Mouse (Mus musculus) thymus, adult 2 months (tissue): ENCODE data around the gene 6030498E09Rik.

Experiments used
- CTCF ChIP-seq: fragments of 200-500 bp; IDR thresholded peaks from 2 replicates; pipeline ENCODE4 v1.5.1; 2012; ENCODE audit warnings: mild to moderate bottlenecking, control low read depth, low read length, moderate library complexity, borderline replicate concordance; ENCODE audit not compliant: control insufficient read depth, poor library complexity, insufficient read depth; ENCODE audit errors: extremely low read depth
- POLR2A ChIP-seq: fragments of 200-500 bp; IDR thresholded peaks from 2 replicates; pipeline ENCODE4 v1.6.1; 2012; ENCODE audit warnings: mild to moderate bottlenecking, low read length, control low read depth, moderate library complexity; ENCODE audit not compliant: control insufficient read depth, poor library complexity, insufficient read depth; ENCODE audit errors: extremely low read depth

DNA sequence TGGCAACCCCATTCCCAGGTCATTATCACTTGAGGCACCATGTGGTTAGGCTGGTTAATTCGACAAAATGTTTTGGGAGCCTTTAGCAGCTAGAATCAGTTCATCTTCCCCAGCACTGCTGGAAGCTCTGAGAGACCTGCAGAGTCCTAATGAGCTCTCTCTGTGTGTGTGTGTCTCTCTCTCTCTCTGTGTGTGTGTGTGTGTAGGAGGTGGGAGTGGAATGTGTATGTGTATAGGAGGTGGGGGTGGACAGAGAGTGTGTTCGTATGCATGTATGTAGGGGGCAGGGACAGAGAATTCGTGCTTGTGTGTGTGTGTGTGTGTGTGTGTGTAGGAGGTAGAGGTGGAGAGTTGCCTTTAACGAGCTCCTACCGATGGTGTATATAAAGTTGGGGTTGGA is 42.4 kb upstream of the 6030498E09Rik start:
- TF ChIP-seq CTCF, result no peak
- TF ChIP-seq POLR2A, result no peak
